Mouse (Mus musculus): ENCODE measurements around the gene Tsga10ip.

- TF ChIP-seq CTCF (IDR thresholded peaks at IDR 0.05) (no peak), EP300 (IDR thresholded peaks at IDR 0.05) (0 out of 2 replicates have a peak, but pooled peaks have one; percentile 55)
Measured at GRCm38 (mm10) chr19:5431911-5432464, 29.7 kb upstream of the Tsga10ip start.
